Mouse (Mus musculus): ENCODE measurements at regions not wholly inside any gene's neighbourhood (a gene's known extent, or its start where the extent isn't known, plus 50 kb on each side); places are given as distances from the start of the nearest gene placed in this dataset.

GRCm38 (mm10) chrX:135080380-135081158 lies 71.6 kb upstream of the Zmat1 start:
- Histone ChIP-seq H3K27me3 (ENCODE audit: control insufficient read depth, insufficient read depth, low read length) (no peaks in the 10 kb centered on the region), H3K79me2 (replicated peaks; ENCODE audit: control insufficient read depth, insufficient read depth, low read length) (no peaks in the 10 kb centered on the region), H3K4me3 (no peak overlapping the region), H3K9ac (ENCODE audit: low read depth, low read length) (no peak overlapping the region), H3K4me1 (ENCODE audit: control insufficient read depth, insufficient read depth, low read length) (no peaks in the 10 kb centered on the region), H3K27ac (no peak overlapping the region), H3K36me3 (ENCODE audit: control insufficient read depth, insufficient read depth, low read length) (no peaks in the 10 kb centered on the region)
- intact Hi-C loops (cut with DNase I): no loop called here
- 67% methylated on average over 2 of the region's 2 CpGs for WGBS
- no peak for TF ChIP-seq POLR2A (IDR thresholded peaks at IDR 0.05; ENCODE audit: insufficient read depth, low read depth, low read length)
- no peak for TF ChIP-seq EP300 (IDR thresholded peaks at IDR 0.05; ENCODE audit: insufficient read depth, low read depth, low read length)
- TF ChIP-seq CTCF (IDR thresholded peaks at IDR 0.05): no peak
- no peak for DNase-seq

GRCm38 (mm10) chrX:135079388-135079787 lies 70.4 kb upstream of the Zmat1 start:
- WGBS: 66% methylated on average over 2 of the region's 2 CpGs
- intact Hi-C loops (cut with DNase I): no loop called here
- no peaks in the 10 kb centered on the region for H3K79me2 ChIP-seq (replicated peaks; ENCODE audit: control insufficient read depth, insufficient read depth, low read length)
- TF ChIP-seq POLR2A (IDR thresholded peaks at IDR 0.05; ENCODE audit: insufficient read depth, low read depth, low read length): no peak
- TF ChIP-seq EP300 (IDR thresholded peaks at IDR 0.05; ENCODE audit: insufficient read depth, low read depth, low read length): no peak
- H3K4me1 ChIP-seq (ENCODE audit: control insufficient read depth, insufficient read depth, low read length): no peaks in the 10 kb centered on the region
- H3K27me3 ChIP-seq (ENCODE audit: control insufficient read depth, insufficient read depth, low read length): no peaks in the 10 kb centered on the region
- no peak overlapping the region for H3K9ac ChIP-seq (ENCODE audit: low read depth, low read length)
- no peak overlapping the region for H3K4me3 ChIP-seq
- H3K27ac ChIP-seq: no peak overlapping the region
- no peaks in the 10 kb centered on the region for H3K36me3 ChIP-seq (ENCODE audit: control insufficient read depth, insufficient read depth, low read length)
- no peak for DNase-seq

GRCm38 (mm10) chrX:135075903-135076302 lies 66.9 kb upstream of the Zmat1 start:
- H3K79me2 ChIP-seq (replicated peaks; ENCODE audit: control insufficient read depth, insufficient read depth, low read length): no peaks in the 10 kb centered on the region
- TF ChIP-seq POLR2A (IDR thresholded peaks at IDR 0.05; ENCODE audit: insufficient read depth, low read depth, low read length) (no peak), CTCF (IDR thresholded peaks at IDR 0.05) (no peak), EP300 (IDR thresholded peaks at IDR 0.05; ENCODE audit: insufficient read depth, low read depth, low read length) (no peak)
- no peaks in the 10 kb centered on the region for H3K27me3 ChIP-seq (ENCODE audit: control insufficient read depth, insufficient read depth, low read length)
- no peak for DNase-seq
- intact Hi-C loops (cut with DNase I): no loop called here
- no peak overlapping the region for H3K27ac ChIP-seq
- 73% methylated on average over 2 of the region's 2 CpGs for WGBS
- H3K4me1 ChIP-seq (ENCODE audit: control insufficient read depth, insufficient read depth, low read length): no peaks in the 10 kb centered on the region
- no peak overlapping the region for H3K9ac ChIP-seq (ENCODE audit: low read depth, low read length)
- H3K4me3 ChIP-seq: no peak overlapping the region
- H3K36me3 ChIP-seq (ENCODE audit: control insufficient read depth, insufficient read depth, low read length): no peaks in the 10 kb centered on the region

GRCm38 (mm10) chrX:135069448-135069847 lies 60.4 kb upstream of the Zmat1 start:
- Histone ChIP-seq H3K36me3 (ENCODE audit: control insufficient read depth, insufficient read depth, low read length) (no peaks in the 10 kb centered on the region), H3K27me3 (ENCODE audit: control insufficient read depth, insufficient read depth, low read length) (no peaks in the 10 kb centered on the region), H3K4me3 (no peak overlapping the region), H3K4me1 (ENCODE audit: control insufficient read depth, insufficient read depth, low read length) (no peaks in the 10 kb centered on the region), H3K9ac (ENCODE audit: low read depth, low read length) (no peak overlapping the region), H3K27ac (no peak overlapping the region), H3K79me2 (replicated peaks; ENCODE audit: control insufficient read depth, insufficient read depth, low read length) (no peaks in the 10 kb centered on the region)
- DNase-seq: no peak
- intact Hi-C loops (cut with DNase I): no loop called here
- TF ChIP-seq POLR2A (IDR thresholded peaks at IDR 0.05; ENCODE audit: insufficient read depth, low read depth, low read length): no peak
- no peak for TF ChIP-seq EP300 (IDR thresholded peaks at IDR 0.05; ENCODE audit: insufficient read depth, low read depth, low read length)
- TF ChIP-seq CTCF (IDR thresholded peaks at IDR 0.05): no peak
- WGBS: 44% methylated on average over 1 of the region's 1 CpGs

- Histone ChIP-seq H3K9ac (ENCODE audit: low read depth, low read length) (no peak overlapping the region), H3K4me3 (no peak overlapping the region), H3K79me2 (replicated peaks; ENCODE audit: control insufficient read depth, insufficient read depth, low read length) (no peaks in the 10 kb centered on the region), H3K36me3 (ENCODE audit: control insufficient read depth, insufficient read depth, low read length) (no peaks in the 10 kb centered on the region), H3K27ac (no peak overlapping the region), H3K27me3 (ENCODE audit: control insufficient read depth, insufficient read depth, low read length) (no peaks in the 10 kb centered on the region), H3K4me1 (ENCODE audit: control insufficient read depth, insufficient read depth, low read length) (no peaks in the 10 kb centered on the region)
- DNase-seq: no peak
- intact Hi-C loops (cut with DNase I): no loop called here
- TF ChIP-seq POLR2A (IDR thresholded peaks at IDR 0.05; ENCODE audit: insufficient read depth, low read depth, low read length) (no peak), EP300 (IDR thresholded peaks at IDR 0.05; ENCODE audit: insufficient read depth, low read depth, low read length) (no peak)
- 72% methylated on average over 3 of the region's 3 CpGs for WGBS
Observed at GRCm38 (mm10) chrX:135060184-135060583, 51.2 kb upstream of the Zmat1 start.

- no peak for TF ChIP-seq POLR2A (IDR thresholded peaks at IDR 0.05; ENCODE audit: insufficient read depth, low read depth, low read length)
- no peak for TF ChIP-seq CTCF (IDR thresholded peaks at IDR 0.05)
- TF ChIP-seq EP300 (IDR thresholded peaks at IDR 0.05; ENCODE audit: insufficient read depth, low read depth, low read length): no peak
- Histone ChIP-seq H3K4me1 (ENCODE audit: control insufficient read depth, insufficient read depth, low read length) (no peaks in the 10 kb centered on the region), H3K9ac (ENCODE audit: low read depth, low read length) (no peak overlapping the region), H3K79me2 (replicated peaks; ENCODE audit: control insufficient read depth, insufficient read depth, low read length) (no peaks in the 10 kb centered on the region), H3K4me3 (no peak overlapping the region), H3K27ac (no peak overlapping the region), H3K27me3 (ENCODE audit: control insufficient read depth, insufficient read depth, low read length) (no peaks in the 10 kb centered on the region), H3K36me3 (ENCODE audit: control insufficient read depth, insufficient read depth, low read length) (no peaks in the 10 kb centered on the region)
- intact Hi-C loops (cut with DNase I): no loop called here
- no peak for DNase-seq
- 48% methylated on average over 3 of the region's 3 CpGs for WGBS
Observed at GRCm38 (mm10) chrX:135058949-135059348, 49.9 kb upstream of the Zmat1 start.
